Mouse (Mus musculus): Measurements from ENCODE around the gene Vps37b. TPM values are rescaled to one million over a fixed set of nuclear protein-coding genes. Genes with fewer than 3 reads are reported as not detected.

Vps37b gene
- polyA plus RNA-seq, 1 experiment from 2014 or later = 40.8 TPM

DNA sequence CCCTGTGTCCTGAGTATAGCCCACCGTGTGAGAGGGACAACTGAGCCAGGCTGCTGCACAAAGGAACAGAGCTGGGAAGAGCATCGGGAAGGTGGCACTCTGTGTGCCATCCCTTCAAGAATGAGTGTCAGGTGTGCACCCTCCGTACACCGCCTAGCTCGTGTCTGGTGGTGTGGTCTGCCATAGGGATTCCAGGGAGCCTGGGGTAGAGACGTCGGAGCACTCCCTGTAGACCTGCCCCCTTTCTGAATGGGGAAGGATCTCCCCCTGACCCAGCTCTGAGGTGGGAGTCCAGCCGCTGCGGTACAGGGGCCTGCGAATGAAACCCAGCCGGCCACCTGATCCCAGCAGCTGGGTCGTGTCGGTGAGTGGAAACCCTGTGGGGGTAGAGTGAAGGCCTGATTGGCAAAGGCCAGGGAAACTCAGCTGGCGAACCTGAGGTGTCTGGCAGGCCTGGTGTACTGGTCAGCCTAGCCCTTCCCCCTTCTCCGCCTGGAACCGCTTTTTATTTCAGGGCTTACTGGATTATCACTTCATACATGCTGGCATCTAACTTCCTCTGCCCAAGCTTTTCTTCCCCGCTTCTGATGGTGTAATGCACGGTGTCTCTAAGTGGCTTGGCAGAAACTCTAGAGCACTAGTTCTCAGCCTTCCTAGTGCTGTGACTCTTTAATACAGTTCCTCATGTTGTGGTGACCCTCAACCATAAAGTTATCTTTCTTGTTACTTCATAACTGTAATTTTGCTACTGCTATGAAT lies 52.7 kb downstream of the Vps37b start:
- 53% methylated on average over 18 of the region's 18 CpGs for WGBS
- Histone ChIP-seq H3K27me3 (ENCODE audit: insufficient read depth, low read length) (no peaks in the 10 kb centered on the region), H3K9me3 (ENCODE audit: low read length) (no peaks in the 10 kb centered on the region), H3K4me3 (ENCODE audit: low read length) (no peak overlapping the region), H3K27ac (ENCODE audit: low read length) (peak overlapping the region; percentile 1; the same call in 1 of the 2 replicates), H3K36me3 (ENCODE audit: insufficient read depth, low read length) (no peaks in the 10 kb centered on the region), H3K4me1 (ENCODE audit: insufficient read depth, low read length) (peaks cover 48% of the 10 kb centered on the region), H3K9ac (replicated peaks; ENCODE audit: low read length) (no peak overlapping the region), H3K4me2 (replicated peaks; ENCODE audit: low read depth, low read length) (no peak overlapping the region)
- ATAC-seq (ENCODE audit: low FRiP score, low TSS enrichment) = no peak; the same call in 1 of the 2 replicates

DNA sequence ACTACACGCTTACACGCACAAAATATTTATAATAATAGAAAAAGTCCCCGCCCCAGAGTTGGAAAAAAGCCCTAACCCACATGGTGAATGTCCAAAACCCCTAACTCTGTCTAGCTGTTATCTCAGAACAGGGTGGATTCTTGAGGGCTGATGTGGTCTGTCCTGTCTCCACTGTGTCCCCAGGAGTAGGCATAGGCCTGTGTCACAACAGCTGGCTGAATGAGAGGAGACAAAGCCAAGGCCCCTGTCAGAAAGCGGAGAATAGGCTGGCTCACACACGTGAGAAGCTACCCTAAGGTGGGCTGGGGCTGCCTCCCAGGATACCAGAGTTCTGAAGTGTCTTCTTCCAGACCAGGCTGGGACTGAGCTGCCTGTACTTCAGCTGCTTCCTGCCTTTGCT lies 53.9 kb downstream of the Vps37b start:
- 85% methylated on average over 5 of the region's 5 CpGs for WGBS
- Histone ChIP-seq H3K4me1 (ENCODE audit: insufficient read depth, low read length) (peaks cover 52% of the 10 kb centered on the region), H3K4me3 (ENCODE audit: low read length) (no peak overlapping the region), H3K27me3 (ENCODE audit: insufficient read depth, low read length) (0 out of 2 replicates have a peak, but pooled peaks cover 2% of the 10 kb centered on the region), H3K9me3 (ENCODE audit: low read length) (no peaks in the 10 kb centered on the region), H3K4me2 (replicated peaks; ENCODE audit: low read depth, low read length) (no peak overlapping the region), H3K36me3 (ENCODE audit: insufficient read depth, low read length) (no peaks in the 10 kb centered on the region), H3K27ac (ENCODE audit: low read length) (no peak overlapping the region), H3K9ac (replicated peaks; ENCODE audit: low read length) (no peak overlapping the region)
- ATAC-seq (ENCODE audit: low FRiP score, low TSS enrichment) = no peak

DNA sequence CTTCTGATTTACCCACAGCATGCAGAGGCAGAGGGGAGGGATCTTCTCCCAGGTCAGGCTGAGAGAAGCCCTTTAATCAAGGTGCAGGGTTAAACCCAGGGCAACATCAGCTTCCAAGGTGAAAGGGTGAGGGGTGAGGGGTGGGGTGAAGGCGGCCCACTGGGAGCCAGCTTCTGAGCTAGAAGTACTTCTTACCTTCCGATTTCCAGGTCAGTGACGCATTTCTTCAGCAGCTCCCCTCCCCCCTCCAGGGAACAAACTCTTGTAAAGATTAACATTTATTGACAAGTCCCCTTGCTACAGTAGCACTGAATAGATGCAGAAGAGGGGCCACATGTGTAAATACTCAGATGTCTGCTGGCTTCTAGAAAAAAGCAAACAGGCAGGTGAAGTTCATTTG lies 54.8 kb downstream of the Vps37b start:
- WGBS = 45% methylated on average over 3 of the region's 3 CpGs
- H3K4me3 ChIP-seq (ENCODE audit: low read length) = no peak overlapping the region
- no peaks in the 10 kb centered on the region for H3K9me3 ChIP-seq (ENCODE audit: low read length)
- peak overlapping the region; percentile 81 for H3K27ac ChIP-seq (ENCODE audit: low read length)
- H3K9ac ChIP-seq (replicated peaks; ENCODE audit: low read length) = no peak overlapping the region
- no peak for ATAC-seq (ENCODE audit: low FRiP score, low TSS enrichment)
- H3K4me2 ChIP-seq (replicated peaks; ENCODE audit: low read depth, low read length) = 0 out of 2 replicates have a peak overlapping the region, but pooled peaks have one; percentile 1
- H3K4me1 ChIP-seq (ENCODE audit: insufficient read depth, low read length) = peaks cover 52% of the 10 kb centered on the region
- H3K36me3 ChIP-seq (ENCODE audit: insufficient read depth, low read length) = no peaks in the 10 kb centered on the region
- 0 out of 2 replicates have a peak, but pooled peaks cover 2% of the 10 kb centered on the region for H3K27me3 ChIP-seq (ENCODE audit: insufficient read depth, low read length)

DNA sequence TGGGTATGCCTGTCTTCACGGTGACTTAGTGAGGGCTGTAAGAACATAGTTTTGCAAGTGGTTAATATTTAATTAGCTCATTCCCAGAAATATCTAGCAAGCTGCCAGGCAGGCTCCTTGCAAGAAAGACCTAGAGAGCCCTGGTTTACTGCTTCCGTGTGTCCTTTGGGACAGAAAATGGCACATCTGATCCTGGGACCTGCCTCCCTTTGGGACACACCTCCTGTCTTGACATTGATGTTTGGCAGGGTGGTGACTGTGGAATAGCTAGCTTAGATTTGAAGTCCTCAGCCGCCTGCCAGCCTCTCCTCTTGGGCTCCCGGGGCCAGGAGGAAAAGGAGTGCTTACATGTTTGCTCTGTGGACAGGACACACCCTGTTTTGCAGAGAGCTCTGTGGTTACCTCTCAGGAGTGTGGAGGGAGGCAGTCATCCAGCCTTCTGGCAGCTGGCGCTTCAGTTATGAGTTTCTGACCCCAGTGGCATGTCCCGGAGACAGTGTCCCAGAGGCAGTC lies 56.3 kb downstream of the Vps37b start:
- ATAC-seq (ENCODE audit: low FRiP score, low TSS enrichment) = peak; percentile 36
- 49% methylated on average over 6 of the region's 6 CpGs for WGBS
- Histone ChIP-seq H3K27ac (ENCODE audit: low read length) (peak overlapping the region; percentile 81), H3K9ac (replicated peaks; ENCODE audit: low read length) (peak overlapping the region; percentile 45; the same call in 1 of the 2 replicates), H3K4me3 (ENCODE audit: low read length) (peak overlapping the region; percentile 77; the same call in 1 of the 2 replicates), H3K4me1 (ENCODE audit: insufficient read depth, low read length) (peaks cover 52% of the 10 kb centered on the region), H3K36me3 (ENCODE audit: insufficient read depth, low read length) (no peaks in the 10 kb centered on the region), H3K9me3 (ENCODE audit: low read length) (no peaks in the 10 kb centered on the region), H3K4me2 (replicated peaks; ENCODE audit: low read depth, low read length) (peak overlapping the region; percentile 89), H3K27me3 (ENCODE audit: insufficient read depth, low read length) (0 out of 2 replicates have a peak, but pooled peaks cover 2% of the 10 kb centered on the region)

DNA sequence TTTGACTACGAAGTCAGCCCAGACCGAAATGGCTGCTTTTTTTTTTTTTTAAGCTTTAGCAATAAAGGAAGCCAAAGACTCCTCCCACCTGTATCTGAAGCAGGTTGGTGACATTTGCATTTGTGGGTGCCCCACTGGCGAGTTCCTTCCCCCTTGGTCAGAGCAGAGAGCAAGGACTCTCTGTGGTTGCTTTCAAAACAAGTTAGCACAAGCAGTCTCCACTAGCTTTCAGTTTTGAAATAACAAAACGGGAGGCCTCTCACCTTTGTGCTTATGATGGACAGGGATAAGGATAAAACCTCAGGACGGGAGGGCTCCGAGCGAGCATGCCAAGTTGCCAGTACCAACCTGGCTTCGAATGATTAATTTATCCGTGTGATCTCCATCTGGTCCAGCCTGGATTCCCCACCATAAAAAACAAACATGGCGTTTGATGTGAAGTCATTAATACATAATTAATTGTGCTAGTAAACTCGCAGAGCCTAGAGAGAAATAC lies 57.4 kb downstream of the Vps37b start:
- H3K9ac ChIP-seq (replicated peaks; ENCODE audit: low read length) = peak overlapping the region; percentile 87
- H3K4me1 ChIP-seq (ENCODE audit: insufficient read depth, low read length) = peaks cover 49% of the 10 kb centered on the region
- peak overlapping the region; percentile 81 for H3K27ac ChIP-seq (ENCODE audit: low read length)
- peak overlapping the region; percentile 77 for H3K4me3 ChIP-seq (ENCODE audit: low read length)
- H3K36me3 ChIP-seq (ENCODE audit: insufficient read depth, low read length) = no peaks in the 10 kb centered on the region
- H3K4me2 ChIP-seq (replicated peaks; ENCODE audit: low read depth, low read length) = peak overlapping the region; percentile 89
- WGBS = 16% methylated on average over 11 of the region's 11 CpGs
- no peak for ATAC-seq (ENCODE audit: low FRiP score, low TSS enrichment)
- 0 out of 2 replicates have a peak, but pooled peaks cover 2% of the 10 kb centered on the region for H3K27me3 ChIP-seq (ENCODE audit: insufficient read depth, low read length)
- no peaks in the 10 kb centered on the region for H3K9me3 ChIP-seq (ENCODE audit: low read length)

DNA sequence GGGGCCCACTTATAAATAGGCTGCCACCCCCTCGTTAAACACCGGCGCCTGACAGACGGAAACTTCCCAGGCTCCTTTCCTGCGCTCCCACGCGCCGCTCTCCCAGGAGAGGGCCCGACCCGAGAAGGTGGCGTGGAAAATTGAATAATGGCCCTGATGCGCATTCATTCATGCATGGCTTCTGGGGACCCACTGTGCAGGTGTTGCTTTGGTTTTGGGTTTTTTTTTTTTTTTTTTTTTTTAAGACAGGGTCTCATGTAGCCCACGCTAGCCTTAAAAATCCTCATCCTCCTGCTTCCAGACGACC lies 57.9 kb downstream of the Vps37b start:
- Histone ChIP-seq H3K4me1 (ENCODE audit: insufficient read depth, low read length) (peaks cover 44% of the 10 kb centered on the region), H3K4me3 (ENCODE audit: low read length) (peak overlapping the region; percentile 77), H3K4me2 (replicated peaks; ENCODE audit: low read depth, low read length) (peak overlapping the region; percentile 89), H3K27ac (ENCODE audit: low read length) (peak overlapping the region; percentile 64; the same call in 1 of the 2 replicates), H3K9me3 (ENCODE audit: low read length) (no peaks in the 10 kb centered on the region), H3K9ac (replicated peaks; ENCODE audit: low read length) (peak overlapping the region; percentile 87), H3K36me3 (ENCODE audit: insufficient read depth, low read length) (no peaks in the 10 kb centered on the region), H3K27me3 (ENCODE audit: insufficient read depth, low read length) (0 out of 2 replicates have a peak, but pooled peaks cover 2% of the 10 kb centered on the region)
- 0% methylated on average over 14 of the region's 14 CpGs for WGBS
- ATAC-seq (ENCODE audit: low FRiP score, low TSS enrichment) = no peak

DNA sequence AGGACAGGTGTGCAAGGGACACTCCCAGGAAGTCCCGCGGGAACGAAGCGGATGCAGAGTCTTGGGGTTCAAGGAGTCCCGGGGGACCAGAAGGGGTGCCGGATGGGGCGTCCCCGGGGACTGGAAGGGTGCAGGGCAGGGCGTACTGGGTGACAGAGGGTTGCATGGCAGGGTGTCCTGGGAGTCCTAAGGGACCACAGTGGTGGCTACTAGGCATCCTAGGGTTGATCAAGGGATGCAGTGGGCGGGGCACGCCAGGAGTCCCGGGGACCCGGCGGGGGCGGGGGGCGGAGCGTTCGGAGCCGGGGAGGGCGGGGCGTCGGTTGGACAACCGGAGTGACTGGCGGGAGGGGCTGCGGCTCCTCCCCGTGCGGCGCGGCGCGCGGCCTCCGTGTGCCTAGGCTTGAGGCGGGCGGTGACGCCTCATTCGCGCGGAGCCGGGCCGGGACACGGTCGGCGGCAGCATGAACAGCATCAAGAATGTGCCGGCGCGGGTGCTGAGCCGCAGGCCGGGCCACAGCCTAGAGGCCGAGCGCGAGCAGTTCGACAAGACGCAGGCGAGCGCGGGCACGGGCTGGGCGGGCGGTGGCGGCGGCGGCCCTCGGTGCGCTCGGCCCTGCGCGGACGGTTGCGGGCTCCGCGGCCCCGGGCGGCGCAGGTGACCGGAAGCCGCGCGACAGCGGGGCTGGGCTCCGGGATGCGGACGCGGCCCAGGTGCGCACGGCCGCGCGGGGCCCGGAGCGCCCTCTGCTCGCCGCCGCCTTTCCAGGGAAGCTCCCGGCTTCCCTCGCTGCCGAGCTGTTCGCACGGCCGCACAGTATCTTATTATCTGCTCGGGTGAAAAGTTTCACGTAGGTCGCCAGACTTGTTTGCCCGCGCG lies 58.5 kb downstream of the Vps37b start, which contains the start of gene Hip1r:
TSS of gene Hip1r (plus strand) at position 330 of the 880 bp plus-strand sequence.
- 1% methylated on average over 75 of the region's 106 CpGs for WGBS
- Histone ChIP-seq H3K27ac (ENCODE audit: low read length) (peak within 1 kb of the TSS; percentile 64), H3K36me3 (ENCODE audit: insufficient read depth, low read length) (no peaks in the 10 kb centered on the region)

DNA sequence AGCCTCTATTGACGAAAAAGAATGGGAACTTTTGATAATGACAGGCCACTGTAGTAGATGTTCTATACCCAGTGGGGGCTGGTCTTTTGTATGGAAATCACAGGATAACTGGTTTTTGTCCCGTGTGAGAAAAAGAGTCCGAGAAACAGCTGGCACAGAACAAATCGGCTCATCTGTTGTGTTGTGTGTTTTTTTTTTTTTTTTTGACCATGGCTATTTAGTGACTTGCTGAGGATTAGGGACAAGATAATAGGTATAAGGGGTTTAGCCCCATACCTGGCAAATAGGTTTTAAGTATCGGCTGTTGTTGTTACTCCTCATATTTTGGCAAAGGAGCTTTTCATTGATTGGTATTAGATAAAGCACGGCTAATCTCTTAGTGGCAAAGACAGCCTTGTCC lies 59.6 kb downstream of the Vps37b start:
- Histone ChIP-seq H3K27me3 (ENCODE audit: insufficient read depth, low read length) (0 out of 2 replicates have a peak, but pooled peaks cover 2% of the 10 kb centered on the region), H3K4me2 (replicated peaks; ENCODE audit: low read depth, low read length) (no peak overlapping the region), H3K36me3 (ENCODE audit: insufficient read depth, low read length) (no peaks in the 10 kb centered on the region), H3K4me3 (ENCODE audit: low read length) (no peak overlapping the region), H3K9me3 (ENCODE audit: low read length) (no peaks in the 10 kb centered on the region), H3K9ac (replicated peaks; ENCODE audit: low read length) (no peak overlapping the region), H3K4me1 (ENCODE audit: insufficient read depth, low read length) (peaks cover 35% of the 10 kb centered on the region), H3K27ac (ENCODE audit: low read length) (no peak overlapping the region)
- WGBS = 79% methylated on average over 6 of the region's 6 CpGs
- no peak for ATAC-seq (ENCODE audit: low FRiP score, low TSS enrichment)

More for the DNA sequence above, 58.5 kb downstream of the Vps37b start, which contains the start of gene Hip1r:
- peak; percentile 83 for ATAC-seq (ENCODE audit: low FRiP score, low TSS enrichment)
- H3K9ac ChIP-seq (replicated peaks; ENCODE audit: low read length) = peak within 1 kb of the TSS; percentile 87
- 0 out of 2 replicates have a peak, but pooled peaks cover 2% of the 10 kb centered on the region for H3K27me3 ChIP-seq (ENCODE audit: insufficient read depth, low read length)
- H3K4me3 ChIP-seq (ENCODE audit: low read length) = peak within 1 kb of the TSS; percentile 77
- peaks cover 45% of the 10 kb centered on the region for H3K4me1 ChIP-seq (ENCODE audit: insufficient read depth, low read length)
- H3K4me2 ChIP-seq (replicated peaks; ENCODE audit: low read depth, low read length) = peak within 1 kb of the TSS; percentile 89
- no peaks in the 10 kb centered on the region for H3K9me3 ChIP-seq (ENCODE audit: low read length)

DNA sequence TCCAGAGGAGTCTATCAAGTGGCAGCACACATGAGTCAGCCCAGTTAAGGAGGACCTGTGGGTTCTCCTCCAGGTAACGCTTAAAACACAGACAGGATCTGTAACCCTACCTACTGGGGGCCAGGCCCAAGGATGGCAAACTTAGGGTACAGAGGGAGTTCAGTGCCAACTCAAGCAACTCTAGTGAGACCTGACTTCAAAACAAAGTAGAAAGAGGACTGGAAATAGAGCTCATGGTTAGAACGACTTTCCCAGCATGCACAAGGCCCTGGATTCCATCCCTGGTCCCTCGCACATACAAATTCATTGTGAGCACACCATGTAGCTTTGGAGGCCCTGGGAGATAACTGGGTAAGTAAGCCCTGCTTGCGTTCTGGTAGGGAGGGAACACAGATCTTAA lies 61.5 kb downstream of the Vps37b start:
- H3K9me3 ChIP-seq (ENCODE audit: low read length) = no peaks in the 10 kb centered on the region
- no peak overlapping the region for H3K4me2 ChIP-seq (replicated peaks; ENCODE audit: low read depth, low read length)
- 0 out of 2 replicates have a peak, but pooled peaks cover 2% of the 10 kb centered on the region for H3K27me3 ChIP-seq (ENCODE audit: insufficient read depth, low read length)
- no peak for ATAC-seq (ENCODE audit: low FRiP score, low TSS enrichment)
- no peak overlapping the region for H3K4me3 ChIP-seq (ENCODE audit: low read length)
- no peak overlapping the region for H3K9ac ChIP-seq (replicated peaks; ENCODE audit: low read length)
- no peaks in the 10 kb centered on the region for H3K36me3 ChIP-seq (ENCODE audit: insufficient read depth, low read length)
- H3K27ac ChIP-seq (ENCODE audit: low read length) = no peak overlapping the region
- 89% methylated on average over 4 of the region's 4 CpGs for WGBS
- H3K4me1 ChIP-seq (ENCODE audit: insufficient read depth, low read length) = peaks cover 18% of the 10 kb centered on the region
